Mouse (Mus musculus): ENCODE measurements at regions not wholly inside any gene's neighbourhood (a gene's known extent, or its start where the extent isn't known, plus 50 kb on each side); places are given as distances from the start of the nearest gene placed in this dataset.

DNA sequence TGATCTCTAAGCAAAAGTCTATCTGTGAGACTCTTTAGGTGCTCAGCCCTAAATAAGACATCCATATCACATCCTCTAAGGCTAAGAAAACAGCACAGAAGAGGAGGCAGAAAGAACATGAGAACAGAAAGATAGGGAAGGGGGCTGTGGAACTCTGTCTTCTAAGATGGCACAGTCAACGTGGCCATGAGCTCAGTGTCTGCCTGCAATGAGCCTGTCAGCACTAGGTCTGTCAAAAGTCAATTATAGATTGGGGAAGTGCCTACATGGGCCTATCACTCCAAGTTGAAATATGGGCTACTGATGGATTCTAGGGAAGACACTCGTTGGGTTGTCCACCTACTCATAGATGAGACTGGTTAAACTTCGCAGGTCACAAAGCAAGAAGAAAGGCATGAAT, 146.2 kb downstream of the Dhx15 start:
- Histone ChIP-seq H3K4me3 (ENCODE audit: extremely low read depth, insufficient read depth, insufficient read length) (no peak overlapping the region), H3K27ac (ENCODE audit: insufficient read depth, low read length) (no peak overlapping the region), H3K27me3 (ENCODE audit: control insufficient read depth, insufficient read depth, low read length) (no peaks in the 10 kb centered on the region), H3K36me3 (ENCODE audit: control insufficient read depth, insufficient read depth, low read length) (no peaks in the 10 kb centered on the region), H3K4me1 (ENCODE audit: control insufficient read depth, insufficient read depth, insufficient read length) (no peaks in the 10 kb centered on the region)
- TF ChIP-seq POLR2A (IDR thresholded peaks at IDR 0.05; ENCODE audit: low read depth, low read length): no peak
- no peak for TF ChIP-seq CTCF (IDR thresholded peaks at IDR 0.05; ENCODE audit: extremely low read depth, insufficient read depth, insufficient read length, insufficient replicate concordance)
- DNase-seq (ENCODE audit: low read depth in 1 of 2, low spot score in 2 of 2): no peak
- WGBS: 66% methylated on average over 3 of the region's 3 CpGs

DNA sequence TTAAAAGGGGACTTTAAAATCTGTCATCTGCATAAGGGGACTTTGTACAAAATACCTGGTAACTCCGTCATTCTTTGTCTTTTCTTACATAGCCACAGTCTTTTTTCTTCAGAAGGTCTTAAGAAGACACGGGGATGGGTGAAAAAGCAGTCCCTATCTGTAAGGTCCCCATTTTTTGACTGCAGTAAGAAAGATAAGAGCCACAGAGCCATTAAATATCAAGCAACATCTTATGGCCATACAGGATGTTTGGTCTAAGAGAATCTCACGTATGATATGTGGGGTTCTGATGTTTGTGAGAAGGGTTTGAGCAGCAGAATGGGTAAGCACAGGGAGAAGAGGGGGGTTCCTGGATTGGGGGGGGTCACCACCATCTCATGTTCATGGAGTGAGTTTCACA, 148.9 kb downstream of the Dhx15 start:
- no peak overlapping the region for H3K27ac ChIP-seq (ENCODE audit: insufficient read depth, low read length)
- 80% methylated on average over 3 of the region's 3 CpGs for WGBS
- no peak for DNase-seq (ENCODE audit: low read depth in 1 of 2, low spot score in 2 of 2)
- H3K27me3 ChIP-seq (ENCODE audit: control insufficient read depth, insufficient read depth, low read length): no peaks in the 10 kb centered on the region
- no peaks in the 10 kb centered on the region for H3K36me3 ChIP-seq (ENCODE audit: control insufficient read depth, insufficient read depth, low read length)
- H3K4me3 ChIP-seq (ENCODE audit: extremely low read depth, insufficient read depth, insufficient read length): no peak overlapping the region
- no peaks in the 10 kb centered on the region for H3K4me1 ChIP-seq (ENCODE audit: control insufficient read depth, insufficient read depth, insufficient read length)
- TF ChIP-seq POLR2A (IDR thresholded peaks at IDR 0.05; ENCODE audit: low read depth, low read length) (no peak), CTCF (IDR thresholded peaks at IDR 0.05; ENCODE audit: extremely low read depth, insufficient read depth, insufficient read length, insufficient replicate concordance) (no peak)

DNA sequence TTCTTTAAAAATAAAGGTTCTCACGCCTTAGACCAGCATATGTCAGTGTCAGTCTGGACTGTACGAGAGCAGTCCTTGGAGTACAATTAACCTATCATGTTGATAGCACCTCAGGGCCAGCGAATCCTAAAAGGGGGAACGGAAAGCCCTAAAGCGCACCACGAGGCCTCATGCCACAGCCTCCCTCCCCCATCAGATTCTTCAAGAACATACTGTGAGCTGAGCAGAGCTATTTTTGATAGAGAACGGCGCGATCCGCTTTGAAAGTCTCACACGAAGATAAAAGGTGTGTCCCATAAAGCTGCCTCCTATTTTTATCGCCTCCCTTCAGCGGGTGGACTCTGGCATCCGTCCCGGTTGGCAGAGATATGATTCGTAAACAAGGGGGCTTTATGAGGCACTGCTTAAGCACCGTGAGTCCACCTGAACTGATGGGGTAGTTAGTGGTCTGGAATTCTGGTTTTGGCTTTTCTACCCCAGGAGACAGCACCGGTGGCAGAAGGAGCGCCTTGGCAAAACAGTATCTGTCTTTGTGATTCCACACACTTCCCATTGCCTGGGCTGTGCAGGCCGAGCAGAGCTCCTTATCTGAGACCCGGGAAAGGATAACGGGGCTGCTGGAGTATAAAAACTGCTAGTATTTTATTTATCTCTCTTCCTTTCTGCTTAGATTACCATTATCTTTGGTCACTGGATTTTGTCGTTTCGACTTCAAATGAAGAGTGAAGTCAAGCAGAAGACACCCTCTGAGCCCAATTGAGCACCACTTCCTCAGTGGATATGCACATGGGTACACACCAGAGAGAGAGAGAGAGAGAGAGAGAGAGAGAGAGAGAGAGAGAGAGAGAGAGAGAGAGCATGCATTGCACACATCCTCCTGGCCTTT, 149.6 kb downstream of the Dhx15 start:
- H3K27me3 ChIP-seq (ENCODE audit: control insufficient read depth, insufficient read depth, low read length): no peaks in the 10 kb centered on the region
- DNase-seq (ENCODE audit: low read depth in 1 of 2, low spot score in 2 of 2): no peak
- 74% methylated on average over 24 of the region's 24 CpGs for WGBS
- TF ChIP-seq CTCF (IDR thresholded peaks at IDR 0.05; ENCODE audit: extremely low read depth, insufficient read depth, insufficient read length, insufficient replicate concordance) (no peak), POLR2A (IDR thresholded peaks at IDR 0.05; ENCODE audit: low read depth, low read length) (no peak)
- no peaks in the 10 kb centered on the region for H3K4me1 ChIP-seq (ENCODE audit: control insufficient read depth, insufficient read depth, insufficient read length)
- no peak overlapping the region for H3K4me3 ChIP-seq (ENCODE audit: extremely low read depth, insufficient read depth, insufficient read length)
- H3K36me3 ChIP-seq (ENCODE audit: control insufficient read depth, insufficient read depth, low read length): no peaks in the 10 kb centered on the region
- H3K27ac ChIP-seq (ENCODE audit: insufficient read depth, low read length): no peak overlapping the region

DNA sequence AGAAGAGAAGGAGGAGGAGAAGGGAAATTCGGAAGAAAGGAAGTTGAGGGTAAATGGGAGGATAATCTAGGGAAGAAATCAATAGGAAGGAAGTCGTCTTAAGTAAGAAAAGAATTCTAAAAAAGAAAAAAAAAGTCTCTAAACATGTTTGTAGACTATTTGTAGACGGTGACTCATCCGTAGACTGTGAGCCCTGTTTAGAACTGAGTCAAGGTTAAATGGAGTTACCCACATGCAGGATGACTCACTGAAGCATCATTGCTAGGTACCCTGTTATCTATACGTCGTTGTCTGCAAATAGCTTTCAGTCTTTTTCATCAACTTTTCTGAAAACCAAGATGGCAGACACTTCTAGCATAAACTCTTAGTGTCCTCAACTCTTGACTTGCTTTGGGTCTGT, 155.0 kb downstream of the Dhx15 start:
- no peaks in the 10 kb centered on the region for H3K4me1 ChIP-seq (ENCODE audit: control insufficient read depth, insufficient read depth, insufficient read length)
- DNase-seq (ENCODE audit: low read depth in 1 of 2, low spot score in 2 of 2): no peak
- no peak overlapping the region for H3K4me3 ChIP-seq (ENCODE audit: extremely low read depth, insufficient read depth, insufficient read length)
- H3K27me3 ChIP-seq (ENCODE audit: control insufficient read depth, insufficient read depth, low read length): no peaks in the 10 kb centered on the region
- TF ChIP-seq CTCF (IDR thresholded peaks at IDR 0.05; ENCODE audit: extremely low read depth, insufficient read depth, insufficient read length, insufficient replicate concordance) (no peak), POLR2A (IDR thresholded peaks at IDR 0.05; ENCODE audit: low read depth, low read length) (no peak)
- H3K27ac ChIP-seq (ENCODE audit: insufficient read depth, low read length): no peak overlapping the region
- no peaks in the 10 kb centered on the region for H3K36me3 ChIP-seq (ENCODE audit: control insufficient read depth, insufficient read depth, low read length)
- 77% methylated on average over 6 of the region's 6 CpGs for WGBS

DNA sequence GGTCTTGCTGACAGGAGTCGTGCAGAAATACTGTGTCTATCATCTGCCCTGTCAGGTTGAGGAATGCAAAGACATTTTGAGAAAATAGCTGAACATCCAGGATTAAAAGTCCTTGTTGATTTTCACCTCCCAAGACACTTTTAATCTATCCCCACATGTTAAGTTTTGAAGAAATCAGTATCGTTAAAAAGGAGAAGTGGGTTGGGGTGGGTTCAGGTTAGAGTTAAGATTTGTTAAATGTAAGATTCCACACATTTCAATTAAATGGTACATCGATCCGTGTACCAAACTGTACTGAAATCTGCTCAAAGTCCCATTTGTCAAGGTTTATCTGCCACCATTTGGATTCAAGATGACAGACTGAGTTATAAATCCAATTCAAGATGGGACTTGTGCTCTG, 162.8 kb downstream of the Dhx15 start:
- DNase-seq (ENCODE audit: low read depth in 1 of 2, low spot score in 2 of 2): no peak
- no peak for TF ChIP-seq POLR2A (IDR thresholded peaks at IDR 0.05; ENCODE audit: low read depth, low read length)
- no peak for TF ChIP-seq CTCF (IDR thresholded peaks at IDR 0.05; ENCODE audit: extremely low read depth, insufficient read depth, insufficient read length, insufficient replicate concordance)
- Histone ChIP-seq H3K4me1 (ENCODE audit: control insufficient read depth, insufficient read depth, insufficient read length) (no peaks in the 10 kb centered on the region), H3K27me3 (ENCODE audit: control insufficient read depth, insufficient read depth, low read length) (no peaks in the 10 kb centered on the region), H3K36me3 (ENCODE audit: control insufficient read depth, insufficient read depth, low read length) (no peaks in the 10 kb centered on the region), H3K27ac (ENCODE audit: insufficient read depth, low read length) (no peak overlapping the region), H3K4me3 (ENCODE audit: extremely low read depth, insufficient read depth, insufficient read length) (no peak overlapping the region)
- WGBS: 67% methylated on average over 4 of the region's 4 CpGs

DNA sequence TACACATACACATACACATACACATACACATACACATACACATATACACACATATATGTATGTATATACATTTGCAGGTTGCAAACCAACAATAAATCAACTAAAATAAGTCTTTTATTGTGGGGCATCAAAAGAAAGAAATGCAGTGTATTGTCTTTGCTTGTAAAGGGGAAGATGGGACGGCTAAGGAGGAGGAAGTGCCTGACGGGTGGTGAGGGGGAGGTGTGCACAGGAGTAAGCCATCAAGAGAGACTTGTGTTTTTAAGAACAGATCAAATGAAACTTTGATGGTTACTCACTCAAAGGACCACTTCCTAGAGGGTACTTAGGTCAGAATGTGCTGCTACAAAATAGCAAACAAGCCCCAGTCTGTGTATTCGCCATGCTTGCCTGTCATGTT, 164.2 kb downstream of the Dhx15 start:
- H3K4me3 ChIP-seq (ENCODE audit: extremely low read depth, insufficient read depth, insufficient read length): no peak overlapping the region
- WGBS: 37% methylated on average over 3 of the region's 3 CpGs
- H3K36me3 ChIP-seq (ENCODE audit: control insufficient read depth, insufficient read depth, low read length): no peaks in the 10 kb centered on the region
- TF ChIP-seq CTCF (IDR thresholded peaks at IDR 0.05; ENCODE audit: extremely low read depth, insufficient read depth, insufficient read length, insufficient replicate concordance): no peak
- no peak for TF ChIP-seq POLR2A (IDR thresholded peaks at IDR 0.05; ENCODE audit: low read depth, low read length)
- DNase-seq (ENCODE audit: low read depth in 1 of 2, low spot score in 2 of 2): no peak
- no peaks in the 10 kb centered on the region for H3K27me3 ChIP-seq (ENCODE audit: control insufficient read depth, insufficient read depth, low read length)
- H3K27ac ChIP-seq (ENCODE audit: insufficient read depth, low read length): no peak overlapping the region
- no peaks in the 10 kb centered on the region for H3K4me1 ChIP-seq (ENCODE audit: control insufficient read depth, insufficient read depth, insufficient read length)

DNA sequence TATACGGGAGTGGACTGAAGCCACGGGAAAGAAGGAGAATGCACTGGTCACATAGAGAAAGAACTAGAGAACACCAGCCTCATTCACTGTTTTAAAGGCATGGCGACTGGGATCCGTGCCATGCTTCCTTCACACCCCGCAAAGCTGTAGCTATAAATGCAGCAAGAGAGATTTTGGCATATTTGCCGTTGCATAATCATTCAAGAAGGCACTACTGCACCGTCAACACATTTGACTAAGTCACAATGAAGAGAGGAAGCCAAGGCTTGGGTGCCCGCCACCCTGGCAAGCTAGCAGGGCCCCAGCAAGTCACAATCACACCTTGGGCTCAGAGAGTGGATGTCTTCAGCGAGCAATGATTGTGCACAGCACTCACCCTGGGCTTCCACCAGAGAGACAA, 167.1 kb downstream of the Dhx15 start:
- H3K27ac ChIP-seq (ENCODE audit: insufficient read depth, low read length): no peak overlapping the region
- WGBS: 91% methylated on average over 9 of the region's 9 CpGs
- H3K36me3 ChIP-seq (ENCODE audit: control insufficient read depth, insufficient read depth, low read length): no peaks in the 10 kb centered on the region
- no peaks in the 10 kb centered on the region for H3K4me1 ChIP-seq (ENCODE audit: control insufficient read depth, insufficient read depth, insufficient read length)
- no peak for DNase-seq (ENCODE audit: low read depth in 1 of 2, low spot score in 2 of 2)
- H3K4me3 ChIP-seq (ENCODE audit: extremely low read depth, insufficient read depth, insufficient read length): no peak overlapping the region
- H3K27me3 ChIP-seq (ENCODE audit: control insufficient read depth, insufficient read depth, low read length): no peaks in the 10 kb centered on the region
- no peak for TF ChIP-seq POLR2A (IDR thresholded peaks at IDR 0.05; ENCODE audit: low read depth, low read length)
- no peak for TF ChIP-seq CTCF (IDR thresholded peaks at IDR 0.05; ENCODE audit: extremely low read depth, insufficient read depth, insufficient read length, insufficient replicate concordance)
